ENCODE assay signal across 14 mouse cellular contexts in the genomic region with DNA sequence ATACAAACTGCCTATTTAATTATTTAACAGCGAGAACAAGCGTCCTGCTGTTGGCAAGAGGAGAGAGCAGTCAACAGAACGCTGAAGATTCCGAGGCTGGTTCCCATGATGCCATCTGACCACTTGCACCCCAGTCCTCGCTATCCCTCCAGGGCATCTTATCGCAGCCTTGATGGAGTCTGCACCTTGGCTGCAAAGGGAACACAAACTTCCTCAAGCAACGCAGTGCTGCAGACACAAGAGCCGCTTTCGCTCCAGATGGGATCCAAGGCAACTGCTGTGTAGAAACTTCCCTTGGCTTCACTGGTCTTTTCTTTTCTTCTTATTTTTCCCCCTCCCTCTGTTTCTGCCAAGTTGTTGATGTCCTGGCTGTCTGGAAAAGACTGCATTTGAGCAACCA.
"Had no signal": no experiment of that assay in that cellular context is flagged by ENCODE, and none has a peak within 500 bp of the region (broad histone marks: within the 10 kb centered on the region; RNA-seq: fewer than 3 reads in every experiment).

No protein-coding gene starts in this region.

- H3K9me3 ChIP-seq: limb, embryonic 10.5 days; liver, embryonic 15.5 days; stomach, embryonic 15.5 days had no signal

- DNase-seq: kidney, postnatal 10 days; kidney, postnatal 4 days; lung, adult 2 months; lung, postnatal 36 days; right cerebral cortex, postnatal 14 days; thymus, adult 2 months; thymus, postnatal 25 days had no signal

- H3K4me2 ChIP-seq: liver, embryonic 11.5 days; liver, embryonic 15.5 days; neural tube, embryonic 13.5 days; stomach, embryonic 15.5 days had no signal

- H3K4me1 ChIP-seq: liver, embryonic 15.5 days; stomach, embryonic 15.5 days had no signal

- H3K4me3 ChIP-seq: left cerebral cortex, adult 2 months; limb, embryonic 10.5 days; liver, embryonic 15.5 days; neural tube, embryonic 13.5 days; stomach, embryonic 15.5 days had no signal

- H3K36me3 ChIP-seq: limb, embryonic 10.5 days; liver, embryonic 15.5 days; neural tube, embryonic 13.5 days; stomach, embryonic 15.5 days had no signal

- ATAC-seq: lung, postnatal 0 days had no signal

- H3K9ac ChIP-seq: liver, embryonic 15.5 days; neural tube, embryonic 13.5 days; stomach, embryonic 15.5 days had no signal

- H3K27me3 ChIP-seq: liver, embryonic 15.5 days; neural tube, embryonic 13.5 days; stomach, embryonic 15.5 days had no signal

- H3K27ac ChIP-seq: left cerebral cortex, adult 2 months; limb, embryonic 10.5 days; liver, embryonic 15.5 days; neural tube, embryonic 13.5 days; stomach, embryonic 15.5 days had no signal
